Mouse (Mus musculus) neural tube, embryonic 13.5 days (tissue): ENCODE measurements at regions not wholly inside any gene's neighbourhood (a gene's known extent, or its start where the extent isn't known, plus 50 kb on each side); places are given as distances from the start of the nearest gene placed in this dataset.

Experiments used
- ATAC-seq: fragments of 200-750 bp; cut with Nextera tagmentation; 2 replicates; pipeline ENCODE4 v1.8.0; 2017; ENCODE audit warnings: low read depth, mild to moderate bottlenecking, moderate TSS enrichment, moderate library complexity
- H3K27ac ChIP-seq: fragments of 300-500 bp; sonication (generic); replicated peaks from 2 replicates; pipeline ENCODE4 v1.5.1; 2015; ENCODE audit warnings: moderate library complexity, mild to moderate bottlenecking, inconsistent platforms
- H3K27me3 ChIP-seq: fragments of 300-500 bp; sonication (generic); 2 replicates; pipeline ENCODE4 v1.6.1; 2015; ENCODE audit warnings: mild to moderate bottlenecking, inconsistent platforms
- H3K36me3 ChIP-seq: fragments of 300-500 bp; sonication (generic); 2 replicates; pipeline ENCODE4 v1.6.1; 2015; ENCODE audit warnings: mild to moderate bottlenecking, inconsistent platforms
- H3K4me1 ChIP-seq: fragments of 300-500 bp; sonication (generic); replicated peaks from 2 replicates; pipeline ENCODE4 v1.6.1; 2015; ENCODE audit warnings: inconsistent platforms
- H3K4me2 ChIP-seq: fragments of 300-500 bp; sonication (generic); 2 replicates; pipeline ENCODE4 v1.6.1; 2015; ENCODE audit warnings: inconsistent platforms, mild to moderate bottlenecking, moderate library complexity
- H3K4me3 ChIP-seq: fragments of 300-500 bp; sonication (generic); 2 replicates; pipeline ENCODE4 v1.5.1; 2015; ENCODE audit warnings: mild to moderate bottlenecking, inconsistent platforms
- H3K9ac ChIP-seq: fragments of 300-500 bp; sonication (generic); 2 replicates; pipeline ENCODE4 v1.6.1; 2015; ENCODE audit warnings: moderate library complexity, mild to moderate bottlenecking, inconsistent platforms
- H3K9me3 ChIP-seq: fragments of 300-500 bp; sonication (generic); 2 replicates; pipeline ENCODE4 v1.6.1; 2016; ENCODE audit warnings: inconsistent platforms
- WGBS: fragments of 180-500 bp; shearing (Covaris S2); methylation state at CpG from one replicate; pipeline ENCODE4 v1.1.7; 2015; 5-methylcytosine and 5-hydroxymethylcytosine counted together

- 84% methylated on average over 5 of the region's 5 CpGs for WGBS
- H3K27me3 ChIP-seq, result no peaks in the 10 kb centered on the region
- H3K4me3 ChIP-seq, result no peak overlapping the region
- ATAC-seq, result no peak
- no peaks in the 10 kb centered on the region for H3K9me3 ChIP-seq
- H3K4me1 ChIP-seq, result no peaks in the 10 kb centered on the region
- no peak overlapping the region for H3K9ac ChIP-seq
- no peak overlapping the region for H3K27ac ChIP-seq
- no peaks in the 10 kb centered on the region for H3K36me3 ChIP-seq
- no peak overlapping the region for H3K4me2 ChIP-seq
Measured at GRCm38 (mm10) chr7:138680530-138680929, 165.3 kb upstream of the Ppp2r2d start.

GRCm38 (mm10) chr7:138679575-138679974, 166.3 kb upstream of the Ppp2r2d start:
- H3K9me3 ChIP-seq, result no peaks in the 10 kb centered on the region
- H3K36me3 ChIP-seq, result no peaks in the 10 kb centered on the region
- no peak for ATAC-seq
- no peak overlapping the region for H3K27ac ChIP-seq
- H3K4me2 ChIP-seq, result no peak overlapping the region
- H3K9ac ChIP-seq, result no peak overlapping the region
- WGBS, result 84% methylated on average over 2 of the region's 2 CpGs
- no peaks in the 10 kb centered on the region for H3K4me1 ChIP-seq
- H3K4me3 ChIP-seq, result no peak overlapping the region
- no peaks in the 10 kb centered on the region for H3K27me3 ChIP-seq

GRCm38 (mm10) chr7:138672959-138673358, 172.9 kb upstream of the Ppp2r2d start:
- no peak for ATAC-seq
- no peaks in the 10 kb centered on the region for H3K27me3 ChIP-seq
- WGBS, result 23% methylated on average over 1 of the region's 1 CpGs

DNA sequence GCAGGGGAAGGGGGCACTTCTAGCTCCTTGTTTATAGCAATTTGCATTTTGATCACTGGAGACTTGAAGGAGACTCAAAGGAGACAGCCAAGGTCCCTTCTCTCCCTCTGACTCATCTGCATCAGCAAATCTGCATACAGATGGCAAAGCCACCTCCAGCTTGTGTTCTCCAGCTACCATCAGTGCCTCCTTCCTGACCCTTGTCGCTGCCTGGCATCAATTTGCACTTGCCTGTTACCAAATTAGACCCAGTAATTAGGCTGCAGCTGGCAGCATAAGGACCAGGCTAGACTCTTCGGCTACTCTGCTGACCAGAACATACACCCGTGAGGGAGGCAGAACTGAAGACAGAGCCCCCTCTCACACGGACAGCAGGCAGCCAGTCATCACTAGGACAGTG, 177.5 kb upstream of the Ppp2r2d start:
- no peaks in the 10 kb centered on the region for H3K9me3 ChIP-seq
- no peak; the same call in 1 of the 2 replicates for ATAC-seq
- 22% methylated on average over 4 of the region's 4 CpGs for WGBS
- no peak overlapping the region for H3K27ac ChIP-seq
- peaks cover 33% of the 10 kb centered on the region for H3K4me1 ChIP-seq
- H3K9ac ChIP-seq, result no peak overlapping the region
- no peak overlapping the region for H3K4me2 ChIP-seq
- no peak overlapping the region for H3K4me3 ChIP-seq
- no peaks in the 10 kb centered on the region for H3K27me3 ChIP-seq
- no peaks in the 10 kb centered on the region for H3K36me3 ChIP-seq

More at GRCm38 (mm10) chr7:138672959-138673358, 172.9 kb upstream of the Ppp2r2d start:
- Histone ChIP-seq H3K4me1 (peaks cover 30% of the 10 kb centered on the region), H3K9ac (no peak overlapping the region), H3K27ac (no peak overlapping the region), H3K4me3 (no peak overlapping the region), H3K36me3 (no peaks in the 10 kb centered on the region), H3K9me3 (no peaks in the 10 kb centered on the region), H3K4me2 (no peak overlapping the region)

DNA sequence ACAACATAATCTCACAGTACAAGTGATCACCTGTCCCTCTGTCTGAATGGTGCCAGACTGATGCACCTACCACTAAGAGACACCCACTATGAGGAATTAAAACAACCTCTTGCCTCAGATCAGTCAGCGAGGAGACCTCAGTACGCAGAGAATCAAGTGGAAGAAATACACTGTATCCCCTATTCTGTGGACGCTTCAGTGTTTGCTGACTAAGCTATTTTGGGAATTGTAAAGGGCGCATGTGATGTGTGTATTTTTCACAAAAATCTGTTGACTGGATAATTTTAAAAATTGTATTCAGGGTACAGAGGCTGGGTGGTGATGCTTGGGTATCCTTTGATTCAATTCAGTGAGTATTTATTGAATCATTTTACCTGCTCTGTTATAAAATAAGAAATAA, 185.8 kb upstream of the Ppp2r2d start:
- Histone ChIP-seq H3K4me3 (no peak overlapping the region), H3K9me3 (no peaks in the 10 kb centered on the region), H3K27me3 (no peaks in the 10 kb centered on the region), H3K4me2 (no peak overlapping the region), H3K9ac (no peak overlapping the region), H3K4me1 (peaks cover 4% of the 10 kb centered on the region; the same call in 1 of the 2 replicates), H3K36me3 (no peaks in the 10 kb centered on the region), H3K27ac (no peak overlapping the region)
- 89% methylated on average over 4 of the region's 4 CpGs for WGBS
- ATAC-seq, result no peak

DNA sequence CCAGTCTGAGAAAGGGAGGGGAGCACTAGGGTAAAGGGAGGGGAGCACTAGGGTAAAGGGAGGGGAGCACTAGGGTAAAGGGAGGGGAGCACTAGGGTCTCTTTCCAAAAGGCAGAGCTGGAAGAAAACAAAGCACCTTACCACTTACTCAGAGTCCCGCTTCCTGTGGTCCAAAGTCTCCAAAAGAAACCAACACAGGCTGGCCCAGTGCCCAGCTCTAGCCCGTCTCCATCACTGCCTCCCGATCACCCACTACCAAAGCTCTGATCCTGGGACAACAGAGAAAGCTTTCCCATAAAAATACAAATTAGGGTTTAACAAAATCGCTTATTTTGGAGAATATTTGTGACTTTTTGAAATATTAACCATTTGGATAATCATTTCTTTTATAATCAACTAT, 188.4 kb upstream of the Ppp2r2d start:
- H3K9ac ChIP-seq, result no peak overlapping the region
- no peak overlapping the region for H3K4me3 ChIP-seq
- H3K4me2 ChIP-seq, result no peak overlapping the region
- peaks cover 4% of the 10 kb centered on the region; the same call in 1 of the 2 replicates for H3K4me1 ChIP-seq
- no peak overlapping the region for H3K27ac ChIP-seq
- H3K36me3 ChIP-seq, result no peaks in the 10 kb centered on the region
- no peaks in the 10 kb centered on the region for H3K27me3 ChIP-seq
- no peak for ATAC-seq
- peaks cover 4% of the 10 kb centered on the region; the same call in 1 of the 2 replicates for H3K9me3 ChIP-seq
- 85% methylated on average over 4 of the region's 4 CpGs for WGBS

DNA sequence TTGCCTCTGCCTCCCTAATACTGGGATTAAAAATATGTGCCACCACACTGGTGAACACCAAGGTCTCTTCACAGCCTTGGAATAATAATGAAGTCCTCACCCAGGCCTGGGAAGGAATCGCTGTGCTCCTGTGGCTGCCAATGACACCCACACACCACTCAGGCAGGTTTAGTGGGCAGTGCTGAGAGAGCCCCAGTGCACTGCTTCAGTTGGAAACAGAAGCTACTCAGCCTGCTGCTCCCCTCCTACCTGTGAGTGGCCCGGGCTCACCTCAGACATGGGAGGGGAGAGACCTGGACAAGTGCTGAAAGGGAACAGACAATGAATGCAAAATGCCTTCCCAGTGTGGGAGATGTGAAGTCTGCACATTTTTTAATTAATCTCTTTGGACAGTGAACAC, 188.8 kb upstream of the Ppp2r2d start:
- H3K4me3 ChIP-seq, result no peak overlapping the region
- ATAC-seq, result no peak
- H3K27me3 ChIP-seq, result no peaks in the 10 kb centered on the region
- peaks cover 4% of the 10 kb centered on the region; the same call in 1 of the 2 replicates for H3K4me1 ChIP-seq
- no peak overlapping the region for H3K4me2 ChIP-seq
- H3K9ac ChIP-seq, result no peak overlapping the region
- H3K27ac ChIP-seq, result no peak overlapping the region
- H3K36me3 ChIP-seq, result no peaks in the 10 kb centered on the region
- peaks cover 7% of the 10 kb centered on the region; the same call in 1 of the 2 replicates for H3K9me3 ChIP-seq
- WGBS, result 89% methylated on average over 2 of the region's 2 CpGs

DNA sequence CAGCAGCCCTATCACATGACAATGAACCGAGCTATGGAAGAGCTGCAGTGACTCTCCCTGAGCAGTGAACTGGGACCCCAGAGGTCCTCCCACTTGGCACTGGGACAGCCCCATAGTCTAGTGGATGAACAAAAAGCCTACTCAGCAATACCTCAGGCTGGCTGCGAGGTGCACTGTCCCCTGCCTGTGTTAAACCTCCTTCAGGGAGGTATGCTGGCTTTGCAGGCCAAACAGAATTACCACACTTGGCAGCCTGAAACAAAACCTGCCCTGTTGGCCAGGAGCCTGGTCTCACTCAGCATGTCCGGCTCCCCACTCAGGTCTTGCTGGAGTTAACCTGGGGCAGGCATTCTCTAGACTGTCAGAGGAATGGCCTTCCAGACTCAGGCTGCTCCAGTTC, 189.9 kb upstream of the Ppp2r2d start:
- no peak overlapping the region for H3K4me2 ChIP-seq
- H3K27me3 ChIP-seq, result no peaks in the 10 kb centered on the region
- H3K36me3 ChIP-seq, result no peaks in the 10 kb centered on the region
- H3K9ac ChIP-seq, result no peak overlapping the region
- 77% methylated on average over 3 of the region's 3 CpGs for WGBS
- peaks cover 4% of the 10 kb centered on the region; the same call in 1 of the 2 replicates for H3K4me1 ChIP-seq
- H3K4me3 ChIP-seq, result no peak overlapping the region
- ATAC-seq, result no peak
- peaks cover 7% of the 10 kb centered on the region; the same call in 1 of the 2 replicates for H3K9me3 ChIP-seq
- H3K27ac ChIP-seq, result no peak overlapping the region

- Histone ChIP-seq H3K9ac (no peak overlapping the region), H3K9me3 (peaks cover 7% of the 10 kb centered on the region; the same call in 1 of the 2 replicates), H3K27ac (0 out of 2 replicates have a peak overlapping the region, but pooled peaks have one; percentile 71), H3K4me3 (no peak overlapping the region), H3K27me3 (no peaks in the 10 kb centered on the region), H3K4me1 (peaks cover 4% of the 10 kb centered on the region; the same call in 1 of the 2 replicates), H3K36me3 (no peaks in the 10 kb centered on the region), H3K4me2 (no peak overlapping the region)
- ATAC-seq, result peak; percentile 43; the same call in 1 of the 2 replicates
- 67% methylated on average over 5 of the region's 5 CpGs for WGBS
Measured at GRCm38 (mm10) chr7:138650946-138651345, 194.9 kb upstream of the Ppp2r2d start.

DNA sequence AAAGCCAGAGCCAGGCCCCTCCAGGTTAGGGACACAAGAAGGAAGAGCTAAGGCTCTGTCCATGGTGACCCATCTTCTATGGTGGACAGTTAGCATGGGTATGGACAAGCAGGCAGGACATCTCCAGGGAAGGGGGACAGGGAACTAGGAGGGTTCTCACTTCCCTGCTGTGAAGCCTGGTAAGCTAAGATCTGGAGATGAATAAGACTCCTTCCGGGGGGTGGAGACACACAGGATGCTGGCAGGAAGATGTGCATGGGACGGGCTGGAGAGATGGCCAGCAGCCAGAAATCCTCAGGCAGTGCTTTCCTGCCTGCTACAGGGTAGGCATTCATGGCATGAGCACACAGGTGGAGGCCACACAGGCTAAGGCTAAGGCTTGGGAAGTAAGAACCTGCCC, 198.2 kb upstream of the Ppp2r2d start:
- H3K27ac ChIP-seq, result no peak overlapping the region
- 80% methylated on average over 2 of the region's 2 CpGs for WGBS
- no peak for ATAC-seq

DNA sequence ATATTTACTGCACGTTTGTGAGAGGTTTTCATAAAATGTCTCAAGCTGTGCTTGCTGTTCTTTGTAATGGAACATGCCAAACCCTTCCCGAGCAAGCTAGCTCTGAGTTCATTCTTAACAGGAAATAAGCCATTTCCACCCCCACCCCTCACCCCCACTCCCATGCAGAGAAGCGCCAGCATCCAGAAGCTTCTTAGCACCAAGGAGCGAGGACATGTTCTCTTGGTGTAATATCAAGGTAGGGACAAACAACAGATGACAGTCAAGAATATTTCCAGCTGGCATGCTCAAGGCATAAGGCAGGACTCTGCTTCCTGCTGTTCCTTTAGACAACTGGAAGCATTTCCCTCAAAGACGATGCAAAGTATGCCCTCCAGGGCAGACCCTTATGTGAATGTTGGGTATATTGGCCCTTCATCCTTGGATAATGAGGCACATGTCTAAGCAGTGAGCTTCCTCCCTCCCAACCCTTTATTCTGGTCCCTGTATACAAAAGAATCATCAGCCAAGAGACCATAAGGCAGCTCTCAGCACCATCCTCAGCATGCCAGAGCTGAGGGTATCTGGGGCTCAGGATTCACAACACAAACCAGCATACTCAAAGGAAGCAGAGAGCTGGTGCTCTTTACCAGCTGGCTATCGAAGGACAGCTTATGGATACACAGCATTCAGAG, 205.2 kb upstream of the Ppp2r2d start:
- H3K9ac ChIP-seq, result no peak overlapping the region
- H3K27ac ChIP-seq, result no peak overlapping the region
- no peaks in the 10 kb centered on the region for H3K27me3 ChIP-seq
- H3K4me1 ChIP-seq, result no peaks in the 10 kb centered on the region
- ATAC-seq, result no peak
- no peaks in the 10 kb centered on the region for H3K36me3 ChIP-seq
- no peaks in the 10 kb centered on the region for H3K9me3 ChIP-seq
- no peak overlapping the region for H3K4me2 ChIP-seq
- WGBS, result 72% methylated on average over 6 of the region's 6 CpGs
- H3K4me3 ChIP-seq, result no peak overlapping the region

More for the DNA sequence above, 198.2 kb upstream of the Ppp2r2d start:
- no peak overlapping the region for H3K4me2 ChIP-seq
- H3K9ac ChIP-seq, result no peak overlapping the region
- no peaks in the 10 kb centered on the region for H3K36me3 ChIP-seq
- H3K27me3 ChIP-seq, result no peaks in the 10 kb centered on the region
- H3K9me3 ChIP-seq, result peaks cover 4% of the 10 kb centered on the region; the same call in 1 of the 2 replicates
- no peak overlapping the region for H3K4me3 ChIP-seq
- peaks cover 4% of the 10 kb centered on the region; the same call in 1 of the 2 replicates for H3K4me1 ChIP-seq

GRCm38 (mm10) chr7:138639541-138639940, 206.3 kb upstream of the Ppp2r2d start:
- Histone ChIP-seq H3K27me3 (no peaks in the 10 kb centered on the region), H3K4me2 (no peak overlapping the region), H3K9ac (no peak overlapping the region), H3K27ac (no peak overlapping the region), H3K4me1 (no peaks in the 10 kb centered on the region), H3K9me3 (no peaks in the 10 kb centered on the region), H3K36me3 (no peaks in the 10 kb centered on the region), H3K4me3 (no peak overlapping the region)
- ATAC-seq, result no peak
- WGBS, result 70% methylated on average over 3 of the region's 3 CpGs

GRCm38 (mm10) chr7:138626061-138626460, 219.8 kb upstream of the Ppp2r2d start:
- no peaks in the 10 kb centered on the region for H3K27me3 ChIP-seq
- H3K4me1 ChIP-seq, result peaks cover 17% of the 10 kb centered on the region
- H3K9ac ChIP-seq, result no peak overlapping the region
- ATAC-seq, result no peak
- no peaks in the 10 kb centered on the region for H3K9me3 ChIP-seq
- WGBS, result 90% methylated on average over 9 of the region's 9 CpGs
- H3K4me3 ChIP-seq, result no peak overlapping the region
- H3K27ac ChIP-seq, result no peak overlapping the region
- H3K4me2 ChIP-seq, result no peak overlapping the region
- no peaks in the 10 kb centered on the region for H3K36me3 ChIP-seq
